Mouse (Mus musculus) heart, postnatal 0 days (tissue): Measurements from ENCODE around the gene Gpr85. TPM values are rescaled to one million over a fixed set of nuclear protein-coding genes. Genes with fewer than 3 reads are reported as not detected.

Source experiments
- ATAC-seq: fragments of 200-750 bp; cut with Nextera tagmentation; 2 replicates; pipeline ENCODE4 v1.8.0; 2017; ENCODE audit warnings: low read depth, moderate number of reproducible peaks, moderate library complexity; ENCODE audit not compliant: insufficient read depth
- DNase-seq: peaks from one replicate; pipeline ENCODE4 v3.0.0-alpha.2; 2016; ENCODE audit warnings: low spot score
- H3K27ac ChIP-seq: fragments of 300-500 bp; sonication (generic); 2 replicates; pipeline ENCODE4 v1.5.1; 2014; ENCODE audit warnings: low read depth, mild to moderate bottlenecking
- H3K27me3 ChIP-seq: fragments of 300-500 bp; sonication (generic); 2 replicates; pipeline ENCODE4 v1.6.1; 2014; ENCODE audit warnings: low read length, mixed read lengths; ENCODE audit not compliant: control insufficient read depth, insufficient read depth
- H3K36me3 ChIP-seq: fragments of 300-500 bp; sonication (generic); replicated peaks from 2 replicates; pipeline ENCODE4 v1.6.1; 2014; ENCODE audit warnings: low read length, mixed read lengths; ENCODE audit not compliant: control insufficient read depth, insufficient read depth
- H3K4me1 ChIP-seq: fragments of 300-500 bp; sonication (generic); 2 replicates; pipeline ENCODE4 v1.6.1; 2014; ENCODE audit warnings: antibody characterized with exemption; ENCODE audit not compliant: control insufficient read depth, insufficient read depth
- H3K4me2 ChIP-seq: fragments of 300-500 bp; sonication (generic); 2 replicates; pipeline ENCODE4 v1.6.1; 2014; ENCODE audit warnings: low read depth, mild to moderate bottlenecking, low read length, moderate library complexity
- H3K4me3 ChIP-seq: fragments of 300-500 bp; sonication (generic); 2 replicates; pipeline ENCODE4 v1.5.1; 2014; ENCODE audit warnings: low read depth, low read length
- H3K9ac ChIP-seq: fragments of 300-500 bp; sonication (generic); replicated peaks from 2 replicates; pipeline ENCODE4 v1.6.1; 2014; ENCODE audit warnings: low read depth, low read length, mixed read lengths
- H3K9me3 ChIP-seq: fragments of 300-500 bp; sonication (generic); replicated peaks from 2 replicates; pipeline ENCODE4 v1.6.1; 2016; ENCODE audit warnings: low read length; ENCODE audit not compliant: control insufficient read depth
- CTCF ChIP-seq: IDR thresholded peaks from 2 replicates; pipeline ENCODE4 v1.5.1; 2016; ENCODE audit warnings: antibody characterized with exemption, control low read depth, low read depth
- EP300 ChIP-seq: IDR thresholded peaks from 2 replicates; pipeline ENCODE4 v1.6.1; 2016; ENCODE audit warnings: antibody characterized with exemption, low read depth
- WGBS: fragments of 180-500 bp; shearing (Covaris S2); extraction: QIAGEN DNeasy Blood & Tissue Kit; methylation state at CpG from one replicate; pipeline ENCODE4 v1.1.7; 2014; 5-methylcytosine and 5-hydroxymethylcytosine counted together
- polyA plus RNA-seq: library from polyadenylated mRNA; unstranded; fragments of >200 nt; fragmentation: Nextera tagmentation; extraction: Ambion mirVana; gene quantifications from 2 replicates; pipeline ENCODE4 v1.2.1, GENCODE M21; 2015
- total RNA-seq: library from RNA; depleted of rRNA; stranded (reverse); fragments of >200 nt; gene quantifications from 2 replicates; pipeline ENCODE4 v1.2.3, GENCODE M21; 2014; ENCODE audit warnings: low replicate concordance

The Gpr85 gene
- total and polyA plus RNA-seq, 2 experiments from 2014 or later: 1.1 TPM; not detected in 1

DNA sequence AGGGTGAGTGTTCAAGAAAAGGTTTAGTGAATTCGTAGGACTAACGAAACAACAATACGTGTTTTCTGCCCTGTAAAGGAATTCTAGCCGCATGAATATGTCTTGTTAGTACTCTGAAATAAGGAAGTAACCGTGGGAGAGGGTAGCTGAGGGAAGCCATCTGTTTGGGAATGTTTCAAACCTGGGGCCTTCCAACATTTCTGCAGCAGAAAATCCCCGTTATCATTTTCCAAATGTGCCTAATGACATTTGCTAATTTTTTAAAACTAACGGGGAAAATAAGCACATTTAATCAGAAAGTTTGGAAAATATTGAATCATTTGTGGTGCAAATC, 31.9 kb upstream of the Gpr85 start:
- peaks cover 13% of the 10 kb centered on the region; the same call in 1 of the 2 replicates for H3K4me1 ChIP-seq
- H3K9me3 ChIP-seq: no peaks in the 10 kb centered on the region
- WGBS: under 1% methylated on average over 7 of the region's 7 CpGs
- H3K4me3 ChIP-seq: peak overlapping the region; percentile 87
- peak; percentile 74 for ATAC-seq
- TF ChIP-seq CTCF (no peak), EP300 (no peak)
- H3K4me2 ChIP-seq: peak overlapping the region; percentile 68
- no peak for DNase-seq
- H3K27me3 ChIP-seq: no peaks in the 10 kb centered on the region
- peaks cover 5% of the 10 kb centered on the region; the same call in 1 of the 2 replicates for H3K36me3 ChIP-seq
- peak overlapping the region; percentile 85 for H3K9ac ChIP-seq
- peak overlapping the region; percentile 93 for H3K27ac ChIP-seq

DNA sequence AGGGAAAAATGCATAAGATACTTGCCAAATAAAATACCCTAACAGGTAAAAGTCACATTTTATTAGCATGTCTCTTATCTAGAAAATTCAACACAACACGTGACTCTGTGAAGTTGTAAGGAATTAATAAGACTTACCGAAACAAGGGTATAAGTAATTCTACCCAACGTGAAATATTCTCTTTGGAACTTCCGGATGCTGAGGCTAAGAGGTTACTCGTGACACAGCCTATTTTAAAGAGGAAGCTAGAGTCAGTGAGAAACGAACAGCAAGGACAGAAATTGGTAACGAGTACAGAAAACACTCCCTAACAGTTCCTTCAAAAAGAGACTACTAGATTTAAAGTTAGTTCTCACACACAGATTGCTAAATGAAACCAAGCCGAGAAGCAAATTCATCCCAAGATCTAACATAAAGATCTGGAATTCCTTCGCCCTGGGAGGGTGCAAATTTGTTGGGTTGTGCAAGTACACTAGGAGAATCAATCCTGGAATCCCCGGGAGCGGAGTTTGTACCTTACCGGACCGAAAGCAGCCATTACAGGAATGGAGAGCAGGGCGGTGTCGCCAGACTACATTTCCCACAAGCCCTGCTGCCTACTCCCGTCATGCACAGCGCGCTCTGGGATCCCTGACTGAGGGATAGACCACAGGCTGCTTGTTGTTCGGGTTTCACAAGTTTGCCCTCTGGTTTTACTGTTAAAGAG, 31.3 kb upstream of the Gpr85 start, which contains the start of gene 2610001J05Rik:
TSS of gene 2610001J05Rik (minus strand) at position 600 of the 706 bp plus-strand sequence.
- TF ChIP-seq CTCF (no peak), EP300 (no peak)
- H3K9ac ChIP-seq: peak within 1 kb of the TSS; percentile 85
- H3K9me3 ChIP-seq: no peaks in the 10 kb centered on the region
- peak; percentile 96 for DNase-seq
- peak within 1 kb of the TSS; percentile 87 for H3K4me3 ChIP-seq
- H3K4me1 ChIP-seq: peaks cover 13% of the 10 kb centered on the region; the same call in 1 of the 2 replicates
- H3K4me2 ChIP-seq: peak within 1 kb of the TSS; percentile 68
- peaks cover 5% of the 10 kb centered on the region; the same call in 1 of the 2 replicates for H3K36me3 ChIP-seq
- no peaks in the 10 kb centered on the region for H3K27me3 ChIP-seq
- 1% methylated on average over 19 of the region's 19 CpGs for WGBS
- ATAC-seq: peak; percentile 100
- peak within 1 kb of the TSS; percentile 93 for H3K27ac ChIP-seq

DNA sequence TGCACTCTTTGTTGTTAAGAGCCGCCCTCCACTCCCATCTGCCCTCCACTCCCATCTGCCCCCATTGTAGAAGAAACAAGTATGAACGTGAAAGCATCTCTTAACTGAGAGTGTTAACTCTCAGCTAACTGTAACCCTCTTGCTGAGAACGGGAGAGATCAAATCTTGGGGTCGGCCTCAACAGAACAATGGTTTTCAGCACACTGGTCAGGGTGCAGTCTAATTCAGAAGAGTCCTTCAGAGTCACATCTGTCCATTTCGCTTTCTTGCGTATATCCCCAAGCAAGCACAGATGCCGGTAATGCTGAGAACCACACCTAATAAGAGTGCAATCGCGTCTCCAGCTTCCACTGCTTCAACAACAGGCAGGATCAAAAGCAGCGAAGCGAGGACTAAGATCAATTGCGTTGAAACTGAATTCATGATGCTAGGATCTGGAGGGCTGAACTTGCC, 30.6 kb upstream of the Gpr85 start:
- Histone ChIP-seq H3K36me3 (peaks cover 5% of the 10 kb centered on the region; the same call in 1 of the 2 replicates), H3K27me3 (no peaks in the 10 kb centered on the region), H3K9me3 (no peaks in the 10 kb centered on the region), H3K4me2 (peak overlapping the region; percentile 68), H3K9ac (peak overlapping the region; percentile 30; the same call in 1 of the 2 replicates), H3K4me1 (peaks cover 13% of the 10 kb centered on the region; the same call in 1 of the 2 replicates), H3K4me3 (peak overlapping the region; percentile 87), H3K27ac (no peak overlapping the region)
- DNase-seq: no peak
- WGBS: 40% methylated on average over 12 of the region's 12 CpGs
- ATAC-seq: no peak
- no peak for TF ChIP-seq EP300
- TF ChIP-seq CTCF: no peak

DNA sequence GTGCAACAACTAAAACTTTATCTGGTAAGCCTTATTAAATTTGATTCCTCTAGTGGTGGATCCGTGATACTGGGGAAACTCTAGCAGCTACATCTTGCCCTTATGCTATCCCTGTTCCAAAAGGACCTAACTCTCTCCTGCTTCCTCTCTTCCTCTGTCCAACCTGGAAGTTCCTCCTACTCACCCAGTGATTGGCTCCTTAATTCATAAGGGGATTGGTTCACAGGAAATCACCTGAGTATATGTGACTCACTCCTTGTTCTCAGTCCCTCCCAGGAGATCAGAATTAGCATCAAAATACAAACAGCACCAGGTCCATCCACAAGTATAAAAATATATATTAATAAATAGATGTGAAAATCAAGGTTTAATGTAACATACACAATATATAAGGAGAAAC, 20.9 kb upstream of the Gpr85 start:
- Histone ChIP-seq H3K4me2 (no peak overlapping the region), H3K9me3 (no peaks in the 10 kb centered on the region), H3K27me3 (no peaks in the 10 kb centered on the region), H3K36me3 (no peaks in the 10 kb centered on the region), H3K4me3 (no peak overlapping the region), H3K27ac (no peak overlapping the region), H3K4me1 (no peaks in the 10 kb centered on the region; the same call in 1 of the 2 replicates), H3K9ac (no peak overlapping the region)
- TF ChIP-seq CTCF (no peak), EP300 (no peak)
- ATAC-seq: no peak
- 43% methylated on average over 1 of the region's 1 CpGs for WGBS
- no peak for DNase-seq

DNA sequence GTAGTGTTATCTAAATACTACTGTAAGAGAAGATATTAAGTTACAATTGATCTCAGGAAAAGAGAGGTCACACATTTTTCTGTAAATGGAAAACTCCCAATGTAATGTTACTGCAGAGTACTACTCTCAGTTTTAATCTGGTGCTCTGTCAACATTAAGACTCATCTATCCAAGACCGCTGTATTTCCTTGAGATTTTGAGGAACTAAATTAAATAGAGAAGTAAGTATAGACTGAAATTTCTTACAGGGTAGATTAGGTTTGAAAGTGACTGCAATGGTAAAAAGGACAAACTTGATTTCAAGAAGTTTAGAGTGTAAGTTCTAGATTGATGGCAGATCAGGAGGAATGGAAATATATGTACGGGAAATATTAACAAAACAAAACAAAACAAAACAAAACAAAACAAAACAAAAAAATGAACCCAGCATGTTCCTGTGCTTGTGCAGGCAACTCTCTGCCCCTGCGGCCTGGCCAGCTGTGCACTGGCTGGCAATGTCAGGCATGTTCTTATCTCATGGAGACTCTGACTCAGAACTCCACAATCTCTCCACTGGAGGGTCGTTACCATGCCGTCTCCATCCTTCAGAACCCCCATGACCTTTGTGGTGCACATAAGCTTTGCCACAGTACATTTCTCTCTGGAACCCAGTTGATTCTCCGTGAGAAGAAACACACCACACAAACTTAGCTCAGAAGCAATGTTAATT, 20.3 kb upstream of the Gpr85 start:
- DNase-seq (no peak), ATAC-seq (peak; percentile 75)
- Histone ChIP-seq H3K36me3 (no peaks in the 10 kb centered on the region), H3K9me3 (no peaks in the 10 kb centered on the region), H3K4me1 (no peaks in the 10 kb centered on the region; the same call in 1 of the 2 replicates), H3K4me3 (no peak overlapping the region), H3K27me3 (no peaks in the 10 kb centered on the region), H3K27ac (no peak overlapping the region), H3K9ac (no peak overlapping the region), H3K4me2 (no peak overlapping the region)
- WGBS: 37% methylated on average over 6 of the region's 6 CpGs
- no peak for TF ChIP-seq EP300
- no peak for TF ChIP-seq CTCF
